Mouse (Mus musculus) yolk sac, embryonic 10.5 days (tissue): Measurements from ENCODE around the gene Ubxn1.

Experiments
- DNase-seq: peaks from one replicate; pipeline ENCODE4 v3.0.0-alpha.2; 2017; ENCODE audit warnings: low spot score

The Ubxn1 gene

GRCm38 (mm10) chr19:8898576-8898975, 27.3 kb downstream of the Ubxn1 start:
- no peak for DNase-seq

GRCm38 (mm10) chr19:8899079-8899478, 27.8 kb downstream of the Ubxn1 start:
- DNase-seq = no peak

- no peak for DNase-seq
Observed at GRCm38 (mm10) chr19:8903412-8903811, 32.1 kb downstream of the Ubxn1 start.

- DNase-seq = no peak
Observed at GRCm38 (mm10) chr19:8908531-8908930, 37.2 kb downstream of the Ubxn1 start.

GRCm38 (mm10) chr19:8911810-8912209, 40.5 kb downstream of the Ubxn1 start:
- DNase-seq = no peak

- DNase-seq = no peak
Observed at GRCm38 (mm10) chr19:8914212-8914611, 42.9 kb downstream of the Ubxn1 start.

- no peak for DNase-seq
Observed at GRCm38 (mm10) chr19:8919000-8919399, 47.7 kb downstream of the Ubxn1 start.

- DNase-seq = no peak
Observed at GRCm38 (mm10) chr19:8919684-8920072, 48.4 kb downstream of the Ubxn1 start.

GRCm38 (mm10) chr19:8920073-8920736, 48.9 kb downstream of the Ubxn1 start, which contains the start of gene B3gat3:
Gene B3gat3 (plus strand): TSS chr19:8920374.
- DNase-seq = peak; percentile 97

GRCm38 (mm10) chr19:8920836-8921291, 49.6 kb downstream of the Ubxn1 start:
- DNase-seq = peak; percentile 60

GRCm38 (mm10) chr19:8921741-8922140, 50.4 kb downstream of the Ubxn1 start:
- no peak for DNase-seq
